Mouse (Mus musculus) midbrain, embryonic 10.5 days (tissue): ENCODE data around the gene Rbm39. TPM values are rescaled to one million over a fixed set of nuclear protein-coding genes. Genes with fewer than 3 reads are reported as not detected.
"Not testable (repeated sequence)": the region's sequence is repeated elsewhere in the genome, so short reads cannot be mapped to it uniquely, and the experiment has no call there.

Source experiments
- DNase-seq: peaks from one replicate; pipeline ENCODE4 v3.0.0-alpha.2; 2017; ENCODE audit warnings: low spot score
- H3K27ac ChIP-seq: fragments of 300-500 bp; sonication (generic); replicated peaks from 2 replicates; pipeline ENCODE4 v1.5.1; 2016; ENCODE audit warnings: mild to moderate bottlenecking
- H3K27me3 ChIP-seq: fragments of 300-500 bp; sonication (generic); 2 replicates; pipeline ENCODE4 v1.6.1; 2016; ENCODE audit warnings: low read depth, mild to moderate bottlenecking; ENCODE audit not compliant: poor library complexity, severe bottlenecking
- H3K36me3 ChIP-seq: fragments of 300-500 bp; sonication (generic); 2 replicates; pipeline ENCODE4 v1.6.1; 2016; ENCODE audit warnings: mild to moderate bottlenecking, moderate library complexity
- H3K4me1 ChIP-seq: fragments of 300-500 bp; sonication (generic); 2 replicates; pipeline ENCODE4 v1.6.1; 2016
- H3K4me3 ChIP-seq: fragments of 300-500 bp; sonication (generic); 2 replicates; pipeline ENCODE4 v1.5.1; 2016; ENCODE audit warnings: mild to moderate bottlenecking, moderate library complexity
- H3K9me3 ChIP-seq: fragments of 300-500 bp; sonication (generic); replicated peaks from 2 replicates; pipeline ENCODE4 v1.6.1; 2016; ENCODE audit warnings: mild to moderate bottlenecking
- WGBS: fragments of 180-500 bp; shearing (Covaris S2); methylation state at CpG from one replicate; pipeline ENCODE4 v1.1.7; 2016; 5-methylcytosine and 5-hydroxymethylcytosine counted together
- polyA plus RNA-seq: library from polyadenylated mRNA; unstranded; fragments of >200 nt; fragmentation: Nextera tagmentation; extraction: Ambion mirVana; gene quantifications from 2 replicates; pipeline ENCODE4 v1.2.1, GENCODE M21; 2016

Rbm39 gene
- polyA plus RNA-seq, 1 experiment from 2014 or later: 584 TPM

GRCm38 (mm10) chr2:156123731-156124130 lies 56.3 kb downstream of the Rbm39 start:
- no peak overlapping the region for H3K27ac ChIP-seq
- WGBS: 90% methylated on average over 5 of the region's 5 CpGs
- H3K9me3 ChIP-seq: no peaks in the 10 kb centered on the region
- H3K36me3 ChIP-seq: peaks cover 46% of the 10 kb centered on the region
- no peaks in the 10 kb centered on the region for H3K27me3 ChIP-seq
- no peaks in the 10 kb centered on the region for H3K4me1 ChIP-seq
- DNase-seq: no peak
- H3K4me3 ChIP-seq: no peak overlapping the region

- no peak for DNase-seq
- Histone ChIP-seq H3K4me1 (no peaks in the 10 kb centered on the region), H3K9me3 (no peaks in the 10 kb centered on the region), H3K4me3 (no peak overlapping the region), H3K36me3 (peaks cover 15% of the 10 kb centered on the region), H3K27me3 (no peaks in the 10 kb centered on the region), H3K27ac (no peak overlapping the region)
Observed at GRCm38 (mm10) chr2:156119566-156119965, 60.5 kb downstream of the Rbm39 start.

- not testable (repeated sequence) for H3K27me3 ChIP-seq, H3K9me3 ChIP-seq, DNase-seq
- Histone ChIP-seq H3K36me3 (peaks cover 25% of the 10 kb centered on the region), H3K4me1 (peaks cover 20% of the 10 kb centered on the region), H3K27ac (peak overlapping the region; percentile 98), H3K4me3 (peak overlapping the region; percentile 96)
- WGBS: 29% methylated on average over 5 of the region's 5 CpGs
Observed at GRCm38 (mm10) chr2:156112080-156112423, 68.0 kb downstream of the Rbm39 start.

- peak within 1 kb of the TSS; percentile 98 for H3K27ac ChIP-seq
- under 1% methylated on average over 74 of the region's 74 CpGs for WGBS
- peak within 1 kb of the TSS; percentile 96 for H3K4me3 ChIP-seq
Observed at GRCm38 (mm10) chr2:156111358-156112079, 68.5 kb downstream of the Rbm39 start, which contains the start of the genes Cpne1 and Rbm12. Gene Cpne1, minus strand, starts transcription at chr2:156111965. Gene Rbm12, minus strand, starts transcription at chr2:156111978.

GRCm38 (mm10) chr2:156110627-156111357 lies 69.2 kb downstream of the Rbm39 start:
- H3K27ac ChIP-seq: peak overlapping the region; percentile 98
- DNase-seq: no peak
- H3K4me3 ChIP-seq: peak overlapping the region; percentile 96
- H3K27me3 ChIP-seq: no peaks in the 10 kb centered on the region
- under 1% methylated on average over 16 of the region's 16 CpGs for WGBS
- H3K9me3 ChIP-seq: no peaks in the 10 kb centered on the region
- H3K4me1 ChIP-seq: peaks cover 20% of the 10 kb centered on the region
- peaks cover 35% of the 10 kb centered on the region for H3K36me3 ChIP-seq

More at GRCm38 (mm10) chr2:156111358-156112079, 68.5 kb downstream of the Rbm39 start, which contains the start of the genes Cpne1 and Rbm12:
- H3K27me3 ChIP-seq: no peaks in the 10 kb centered on the region
- no peaks in the 10 kb centered on the region for H3K9me3 ChIP-seq
- H3K4me1 ChIP-seq: peaks cover 20% of the 10 kb centered on the region
- DNase-seq: peak; percentile 95
- peaks cover 30% of the 10 kb centered on the region for H3K36me3 ChIP-seq

Other genes starting within 250 kb of the Rbm39 start
- gene Uqcc1, start 249.9 kb downstream of the Rbm39 start, polyA plus RNA-seq: 81.9 and 86.3 TPM in 2 replicates
- 0.10 TPM in 1 of 2 replicates, not detected in the other for gene Gm15557, start 239.5 kb downstream of the Rbm39 start, polyA plus RNA-seq
- 0.07 TPM in 2 replicates for gene Gdf5, start 234.9 kb downstream of the Rbm39 start, polyA plus RNA-seq
- gene Cep250, start 223.8 kb downstream of the Rbm39 start, polyA plus RNA-seq: 24.1 and 24.3 TPM in 2 replicates
- gene 6430550D23Rik, start 172.3 kb downstream of the Rbm39 start, polyA plus RNA-seq: 1.2 and 2.3 TPM in 2 replicates
- gene Ergic3, start 172.2 kb downstream of the Rbm39 start, polyA plus RNA-seq: 211 and 239 TPM in 2 replicates
- 0.04 and 0.16 TPM in 2 replicates for gene Fer1l4, start 127.3 kb downstream of the Rbm39 start, polyA plus RNA-seq
- gene Spag4, start 115.1 kb downstream of the Rbm39 start, polyA plus RNA-seq: 6.1 and 6.5 TPM in 2 replicates
- 58.9 and 67.0 TPM in 2 replicates for gene Cpne1, start 68.3 kb downstream of the Rbm39 start, polyA plus RNA-seq
- gene Rbm12, start 68.3 kb downstream of the Rbm39 start, polyA plus RNA-seq: 43.9 and 47.2 TPM in 2 replicates
- 19.1 and 27.3 TPM in 2 replicates for gene Gm28036, start 53.1 kb downstream of the Rbm39 start, polyA plus RNA-seq
- 426 and 441 TPM in 2 replicates for gene Romo1, start 36.2 kb downstream of the Rbm39 start, polyA plus RNA-seq
- gene Nfs1, start 36.1 kb downstream of the Rbm39 start, polyA plus RNA-seq: 46.0 and 46.7 TPM in 2 replicates
- gene Phf20, start 16.2 kb upstream of the Rbm39 start, polyA plus RNA-seq: 75.5 and 82.8 TPM in 2 replicates
- gene Cnbd2, start 132.1 kb upstream of the Rbm39 start, polyA plus RNA-seq: 3.1 and 3.4 TPM in 2 replicates
- 64.7 and 70.3 TPM in 2 replicates for gene Scand1, start 132.5 kb upstream of the Rbm39 start, polyA plus RNA-seq
- 1.3 and 1.8 TPM in 2 replicates for gene Epb41l1, start 240.7 kb upstream of the Rbm39 start, polyA plus RNA-seq